Mouse (Mus musculus) retina, adult 2 months (tissue): Measurements from ENCODE around the gene Sh3bp5.
A peak's percentile ranks its signal among the peaks of the same experiment; 100 is the strongest.
"Not testable (repeated sequence)": the region's sequence is repeated elsewhere in the genome, so short reads cannot be mapped to it uniquely, and the experiment has no call there.

Source experiments
- DNase-seq: peaks from one replicate; pipeline ENCODE4 v3.0.0-alpha.2; 2012; ENCODE audit warnings: low read depth, low spot score

The Sh3bp5 gene

GRCm38 (mm10) chr14:31435930-31436693 is at the start of gene Sh3bp5:
TSS of gene Sh3bp5 (minus strand) at chr14:31436078.
- DNase-seq, result peak; percentile 69

GRCm38 (mm10) chr14:31482417-31482816 is 46.5 kb upstream of the Sh3bp5 start:
- no peak for DNase-seq

GRCm38 (mm10) chr14:31473297-31473696 is 37.4 kb upstream of the Sh3bp5 start:
- DNase-seq, result no peak

- peak; percentile 38 for DNase-seq
Measured at GRCm38 (mm10) chr14:31472451-31473061, 36.7 kb upstream of the Sh3bp5 start.

GRCm38 (mm10) chr14:31469711-31470110 is 33.8 kb upstream of the Sh3bp5 start:
- no peak for DNase-seq

GRCm38 (mm10) chr14:31464176-31464575 is 28.3 kb upstream of the Sh3bp5 start:
- DNase-seq, result no peak

GRCm38 (mm10) chr14:31462886-31463285 is 27.0 kb upstream of the Sh3bp5 start:
- DNase-seq, result no peak

- DNase-seq, result not testable (repeated sequence)
Measured at GRCm38 (mm10) chr14:31462226-31462625, 26.3 kb upstream of the Sh3bp5 start.

GRCm38 (mm10) chr14:31458006-31458405 is 22.1 kb upstream of the Sh3bp5 start:
- DNase-seq, result no peak

- no peak for DNase-seq
Measured at GRCm38 (mm10) chr14:31456064-31456721, 20.3 kb upstream of the Sh3bp5 start.

- DNase-seq, result no peak
Measured at GRCm38 (mm10) chr14:31454849-31455566, 19.1 kb upstream of the Sh3bp5 start.

GRCm38 (mm10) chr14:31453946-31454345 is 18.1 kb upstream of the Sh3bp5 start:
- not testable (repeated sequence) for DNase-seq

GRCm38 (mm10) chr14:31448994-31449393 is 13.1 kb upstream of the Sh3bp5 start:
- no peak for DNase-seq

GRCm38 (mm10) chr14:31443616-31444015 is 7.7 kb upstream of the Sh3bp5 start:
- no peak for DNase-seq

GRCm38 (mm10) chr14:31440725-31441124 is 4.8 kb upstream of the Sh3bp5 start:
- DNase-seq, result no peak

GRCm38 (mm10) chr14:31440230-31440629 is 4.4 kb upstream of the Sh3bp5 start:
- DNase-seq, result no peak

GRCm38 (mm10) chr14:31439279-31439678 is 3.4 kb upstream of the Sh3bp5 start:
- no peak for DNase-seq

GRCm38 (mm10) chr14:31437826-31438529 is 2.1 kb upstream of the Sh3bp5 start:
- DNase-seq, result no peak

GRCm38 (mm10) chr14:31435018-31435915 is 611 bp downstream of the Sh3bp5 start:
- no peak for DNase-seq

- no peak for DNase-seq
Measured at GRCm38 (mm10) chr14:31434426-31434825, 1.5 kb downstream of the Sh3bp5 start.
